Mouse (Mus musculus) neural tube, embryonic 14.5 days (tissue): ENCODE measurements at regions not wholly inside any gene's neighbourhood (a gene's known extent, or its start where the extent isn't known, plus 50 kb on each side); places are given as distances from the start of the nearest gene placed in this dataset.

Experiments
- ATAC-seq: fragments of 200-750 bp; cut with Nextera tagmentation; 2 replicates; pipeline ENCODE4 v1.8.0; 2017; ENCODE audit warnings: low read depth, mild to moderate bottlenecking, moderate TSS enrichment, moderate library complexity
- H3K27ac ChIP-seq: fragments of 300-500 bp; sonication (generic); 2 replicates; pipeline ENCODE4 v1.5.1; 2014; ENCODE audit warnings: low read depth, mild to moderate bottlenecking, control low read depth, low read length, moderate library complexity, mixed read lengths
- H3K27me3 ChIP-seq: fragments of 300-500 bp; sonication (generic); 2 replicates; pipeline ENCODE4 v1.6.1; 2014; ENCODE audit warnings: low read length; ENCODE audit not compliant: control insufficient read depth, insufficient read depth
- H3K36me3 ChIP-seq: fragments of 300-500 bp; sonication (generic); 2 replicates; pipeline ENCODE4 v1.6.1; 2014; ENCODE audit warnings: low read length, mixed read lengths; ENCODE audit not compliant: control insufficient read depth, insufficient read depth
- H3K4me1 ChIP-seq: fragments of 300-500 bp; sonication (generic); 2 replicates; pipeline ENCODE4 v1.6.1; 2014; ENCODE audit warnings: low read length; ENCODE audit not compliant: control insufficient read depth, insufficient read depth
- H3K4me2 ChIP-seq: fragments of 300-500 bp; sonication (generic); 2 replicates; pipeline ENCODE4 v1.6.1; 2014; ENCODE audit warnings: mild to moderate bottlenecking, low read depth, low read length, control low read depth
- H3K4me3 ChIP-seq: fragments of 300-500 bp; sonication (generic); 2 replicates; pipeline ENCODE4 v1.5.1; 2014; ENCODE audit warnings: low read depth, low read length, control low read depth, mixed read lengths
- H3K9ac ChIP-seq: fragments of 300-500 bp; sonication (generic); replicated peaks from 2 replicates; pipeline ENCODE4 v1.6.1; 2014; ENCODE audit warnings: low read depth, mild to moderate bottlenecking, control low read depth, low read length, mixed read lengths
- H3K9me3 ChIP-seq: fragments of 300-500 bp; sonication (generic); 2 replicates; pipeline ENCODE4 v1.6.1; 2016; ENCODE audit warnings: low read length; ENCODE audit not compliant: control insufficient read depth
- WGBS: fragments of 180-500 bp; shearing (Covaris S2); extraction: QIAGEN DNeasy Blood & Tissue Kit; methylation state at CpG from one replicate; pipeline ENCODE4 v1.1.7; 2014; 5-methylcytosine and 5-hydroxymethylcytosine counted together

- Histone ChIP-seq H3K27me3 (no peaks in the 10 kb centered on the region), H3K27ac (no peak overlapping the region), H3K4me1 (no peaks in the 10 kb centered on the region), H3K4me2 (no peak overlapping the region), H3K36me3 (no peaks in the 10 kb centered on the region), H3K4me3 (no peak overlapping the region), H3K9me3 (no peaks in the 10 kb centered on the region), H3K9ac (no peak overlapping the region)
- WGBS = 46% methylated on average over 3 of the region's 3 CpGs
- peak; percentile 58; the same call in 1 of the 2 replicates for ATAC-seq
Observed at GRCm38 (mm10) chr4:75676590-75677174, 398.6 kb upstream of the Dmac1 start.

- no peak for ATAC-seq
- Histone ChIP-seq H3K9ac (no peak overlapping the region), H3K9me3 (no peaks in the 10 kb centered on the region), H3K4me2 (no peak overlapping the region), H3K36me3 (no peaks in the 10 kb centered on the region), H3K27me3 (no peaks in the 10 kb centered on the region), H3K27ac (no peak overlapping the region), H3K4me3 (no peak overlapping the region), H3K4me1 (no peaks in the 10 kb centered on the region)
Observed at GRCm38 (mm10) chr4:75641046-75641445, 362.9 kb upstream of the Dmac1 start.

- WGBS = 63% methylated on average over 1 of the region's 1 CpGs
- Histone ChIP-seq H3K4me3 (no peak overlapping the region), H3K36me3 (no peaks in the 10 kb centered on the region), H3K27me3 (no peaks in the 10 kb centered on the region), H3K4me1 (no peaks in the 10 kb centered on the region), H3K9ac (no peak overlapping the region), H3K4me2 (no peak overlapping the region), H3K9me3 (no peaks in the 10 kb centered on the region), H3K27ac (no peak overlapping the region)
- no peak for ATAC-seq
Observed at GRCm38 (mm10) chr4:75636627-75637026, 358.5 kb upstream of the Dmac1 start.

GRCm38 (mm10) chr4:75589901-75590300 lies 311.8 kb upstream of the Dmac1 start:
- ATAC-seq = no peak
- Histone ChIP-seq H3K27ac (no peak overlapping the region), H3K4me1 (no peaks in the 10 kb centered on the region), H3K9me3 (no peaks in the 10 kb centered on the region), H3K36me3 (no peaks in the 10 kb centered on the region), H3K9ac (no peak overlapping the region), H3K4me3 (no peak overlapping the region), H3K27me3 (no peaks in the 10 kb centered on the region), H3K4me2 (no peak overlapping the region)
- 89% methylated on average over 3 of the region's 3 CpGs for WGBS

- no peaks in the 10 kb centered on the region for H3K9me3 ChIP-seq
- H3K27ac ChIP-seq = no peak overlapping the region
- H3K36me3 ChIP-seq = no peaks in the 10 kb centered on the region
- no peak overlapping the region for H3K4me2 ChIP-seq
- 32% methylated on average over 6 of the region's 6 CpGs for WGBS
- no peaks in the 10 kb centered on the region for H3K4me1 ChIP-seq
- no peak for ATAC-seq
- no peak overlapping the region for H3K4me3 ChIP-seq
- no peak overlapping the region for H3K9ac ChIP-seq
- no peaks in the 10 kb centered on the region for H3K27me3 ChIP-seq
Observed at GRCm38 (mm10) chr4:75588095-75588875, 310.2 kb upstream of the Dmac1 start.

- Histone ChIP-seq H3K9ac (no peak overlapping the region), H3K4me1 (no peaks in the 10 kb centered on the region), H3K9me3 (no peaks in the 10 kb centered on the region), H3K27me3 (no peaks in the 10 kb centered on the region), H3K27ac (no peak overlapping the region), H3K4me3 (no peak overlapping the region), H3K36me3 (no peaks in the 10 kb centered on the region), H3K4me2 (no peak overlapping the region)
- no peak for ATAC-seq
- WGBS = 86% methylated on average over 1 of the region's 1 CpGs
Observed at GRCm38 (mm10) chr4:75579865-75580264, 301.8 kb upstream of the Dmac1 start.

- Histone ChIP-seq H3K9me3 (no peaks in the 10 kb centered on the region), H3K9ac (no peak overlapping the region), H3K36me3 (no peaks in the 10 kb centered on the region), H3K27ac (no peak overlapping the region), H3K4me2 (no peak overlapping the region), H3K4me3 (no peak overlapping the region), H3K27me3 (no peaks in the 10 kb centered on the region), H3K4me1 (no peaks in the 10 kb centered on the region)
- no peak for ATAC-seq
Observed at GRCm38 (mm10) chr4:75572603-75573002, 294.5 kb upstream of the Dmac1 start.

GRCm38 (mm10) chr4:75567630-75568029 lies 289.5 kb upstream of the Dmac1 start:
- 92% methylated on average over 2 of the region's 2 CpGs for WGBS
- Histone ChIP-seq H3K27me3 (no peaks in the 10 kb centered on the region), H3K27ac (no peak overlapping the region)

GRCm38 (mm10) chr4:75562480-75562879 lies 284.4 kb upstream of the Dmac1 start:
- 3% methylated on average over 4 of the region's 4 CpGs for WGBS
- ATAC-seq = peak; percentile 93
- H3K9me3 ChIP-seq = no peaks in the 10 kb centered on the region
- H3K36me3 ChIP-seq = no peaks in the 10 kb centered on the region
- H3K27ac ChIP-seq = no peak overlapping the region
- no peak overlapping the region for H3K4me2 ChIP-seq
- H3K4me3 ChIP-seq = no peak overlapping the region
- H3K4me1 ChIP-seq = no peaks in the 10 kb centered on the region
- H3K9ac ChIP-seq = no peak overlapping the region
- H3K27me3 ChIP-seq = no peaks in the 10 kb centered on the region

More at GRCm38 (mm10) chr4:75567630-75568029, 289.5 kb upstream of the Dmac1 start:
- no peak for ATAC-seq
- H3K9ac ChIP-seq = no peak overlapping the region
- no peak overlapping the region for H3K4me3 ChIP-seq
- no peaks in the 10 kb centered on the region for H3K9me3 ChIP-seq
- H3K4me1 ChIP-seq = no peaks in the 10 kb centered on the region
- H3K4me2 ChIP-seq = no peak overlapping the region
- H3K36me3 ChIP-seq = no peaks in the 10 kb centered on the region
